Mouse (Mus musculus): ENCODE data around the gene Pdzd8. TPM values are rescaled to one million over a fixed set of nuclear protein-coding genes. Genes with fewer than 3 reads are reported as not detected.

The Pdzd8 gene
- polyA plus RNA-seq, 1 experiment from 2014 or later, result 11.2 TPM

DNA sequence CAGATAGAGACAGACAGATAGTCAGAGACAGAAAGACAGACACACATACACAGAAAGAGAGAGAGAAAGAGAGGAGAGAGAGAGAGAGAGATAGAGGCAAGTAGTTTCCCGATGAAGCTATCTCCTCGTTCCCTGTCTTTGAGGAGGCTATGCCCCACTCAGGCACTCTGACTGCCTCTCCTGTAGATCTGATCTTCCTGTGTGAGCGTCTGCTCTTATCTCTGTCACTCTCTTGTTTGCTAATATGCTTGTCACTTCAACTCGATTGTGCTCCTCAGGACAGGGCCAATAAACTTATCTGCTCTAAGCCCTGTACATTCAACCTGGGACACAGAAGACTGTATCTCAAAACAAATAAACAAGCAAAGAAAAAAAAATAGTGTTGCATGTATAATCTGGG is 13.6 kb upstream of the Pdzd8 start:
- Histone ChIP-seq H3K36me3 (ENCODE audit: control insufficient read depth, insufficient read depth, low read length) (no peaks in the 10 kb centered on the region), H3K4me2 (ENCODE audit: low read length) (no peak overlapping the region), H3K27ac (ENCODE audit: low read depth, low read length) (no peak overlapping the region), H3K4me1 (ENCODE audit: control insufficient read depth, insufficient read depth, low read length) (no peaks in the 10 kb centered on the region), H3K9me3 (replicated peaks; ENCODE audit: control insufficient read depth, low read length) (no peaks in the 10 kb centered on the region), H3K9ac (ENCODE audit: low read length) (no peak overlapping the region), H3K4me3 (ENCODE audit: low read depth, low read length) (no peak overlapping the region), H3K27me3 (replicated peaks; ENCODE audit: control insufficient read depth, insufficient read depth, low read length) (no peaks in the 10 kb centered on the region)
- no peak for ATAC-seq
- 86% methylated on average over 4 of the region's 4 CpGs for WGBS
- DNase-seq (ENCODE audit: low spot score), result no peak

DNA sequence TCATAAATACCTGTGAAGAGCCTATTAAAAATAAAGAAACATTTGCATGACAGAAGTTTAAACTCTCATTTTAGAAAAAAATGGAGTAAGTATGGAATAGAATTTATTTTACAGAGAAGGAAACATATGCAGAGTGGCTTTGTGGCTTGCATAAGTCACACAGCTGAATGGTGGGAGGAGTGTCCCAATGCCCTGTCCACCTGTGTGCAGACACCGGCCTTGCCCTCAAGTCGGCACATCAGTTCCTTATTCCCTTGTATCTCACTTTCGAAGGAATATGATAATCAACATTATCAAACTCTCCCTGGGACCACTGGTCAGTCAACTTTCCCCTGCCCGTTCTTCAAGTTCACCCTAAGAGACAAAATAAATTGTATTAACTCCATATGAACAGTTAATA is 12.3 kb upstream of the Pdzd8 start:
- ATAC-seq (no peak), DNase-seq (ENCODE audit: low spot score) (no peak)
- H3K9ac ChIP-seq (ENCODE audit: low read length), result no peak overlapping the region
- H3K27ac ChIP-seq (ENCODE audit: low read depth, low read length), result no peak overlapping the region
- H3K27me3 ChIP-seq (replicated peaks; ENCODE audit: control insufficient read depth, insufficient read depth, low read length), result no peaks in the 10 kb centered on the region
- no peaks in the 10 kb centered on the region for H3K4me1 ChIP-seq (ENCODE audit: control insufficient read depth, insufficient read depth, low read length)
- WGBS, result 88% methylated on average over 4 of the region's 4 CpGs
- no peak overlapping the region for H3K4me2 ChIP-seq (ENCODE audit: low read length)
- no peaks in the 10 kb centered on the region for H3K9me3 ChIP-seq (replicated peaks; ENCODE audit: control insufficient read depth, low read length)
- H3K4me3 ChIP-seq (ENCODE audit: low read depth, low read length), result no peak overlapping the region
- no peaks in the 10 kb centered on the region for H3K36me3 ChIP-seq (ENCODE audit: control insufficient read depth, insufficient read depth, low read length)

DNA sequence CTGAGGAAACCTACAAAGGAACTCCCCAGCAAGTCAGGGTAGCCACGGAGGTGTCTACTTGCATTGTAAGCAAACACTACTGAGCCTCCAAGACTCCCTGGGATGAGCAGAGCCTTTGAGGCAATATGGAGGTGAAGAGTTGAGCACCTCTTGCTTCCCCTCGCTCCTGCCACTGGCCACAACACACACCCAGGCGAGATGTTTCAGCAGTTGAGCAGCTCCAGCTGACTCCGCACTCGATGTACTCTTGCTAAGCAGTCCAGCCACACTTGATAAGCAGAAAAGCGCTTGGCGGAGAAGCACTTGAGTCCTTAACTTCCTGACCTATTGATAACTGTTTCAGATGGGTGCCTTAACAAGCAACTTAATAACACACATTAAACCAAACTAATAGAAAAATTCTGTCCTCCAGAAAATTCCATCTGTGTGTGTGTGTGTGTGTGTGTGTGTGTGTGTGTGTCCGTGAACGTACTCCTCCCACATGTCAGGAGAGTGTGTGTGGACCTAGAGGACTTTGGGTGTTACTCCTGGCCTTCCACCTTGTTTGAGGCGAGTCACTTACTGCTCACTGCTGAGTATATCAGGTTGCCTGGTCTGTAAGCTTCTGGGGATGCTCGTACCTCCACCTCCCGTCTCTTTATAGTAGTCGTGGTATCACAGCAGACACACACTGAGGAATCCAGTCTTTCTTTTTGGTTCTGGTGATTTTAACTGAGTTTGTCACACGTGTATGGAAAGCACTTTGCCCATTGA is 11.4 kb upstream of the Pdzd8 start:
- DNase-seq (ENCODE audit: low spot score), result no peak
- no peaks in the 10 kb centered on the region for H3K36me3 ChIP-seq (ENCODE audit: control insufficient read depth, insufficient read depth, low read length)
- H3K27me3 ChIP-seq (replicated peaks; ENCODE audit: control insufficient read depth, insufficient read depth, low read length), result no peaks in the 10 kb centered on the region
- WGBS, result 78% methylated on average over 14 of the region's 14 CpGs
- H3K27ac ChIP-seq (ENCODE audit: low read depth, low read length), result no peak overlapping the region
- no peak for ATAC-seq
- H3K4me3 ChIP-seq (ENCODE audit: low read depth, low read length), result no peak overlapping the region
- no peaks in the 10 kb centered on the region for H3K4me1 ChIP-seq (ENCODE audit: control insufficient read depth, insufficient read depth, low read length)
- H3K9ac ChIP-seq (ENCODE audit: low read length), result no peak overlapping the region
- no peak overlapping the region for H3K4me2 ChIP-seq (ENCODE audit: low read length)
- H3K9me3 ChIP-seq (replicated peaks; ENCODE audit: control insufficient read depth, low read length), result no peaks in the 10 kb centered on the region

DNA sequence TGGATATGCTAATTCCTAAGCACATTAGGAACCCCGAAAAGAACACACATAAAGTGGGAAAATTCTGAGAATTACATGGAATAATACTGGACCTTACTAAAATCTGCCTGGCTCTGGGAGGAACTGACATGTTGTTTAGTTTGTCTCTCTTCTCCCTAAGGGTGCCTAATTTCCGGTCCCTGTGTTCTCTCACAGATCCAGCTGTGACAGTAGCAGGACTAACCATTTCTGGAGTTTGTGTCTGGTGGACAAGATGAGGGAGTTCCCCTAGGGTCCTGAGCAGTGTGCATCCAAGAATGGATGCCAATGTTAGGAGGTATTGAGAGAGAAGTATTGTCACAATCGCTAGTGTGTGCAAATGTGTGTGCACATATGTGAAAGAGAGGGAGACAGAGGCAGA is 10.8 kb upstream of the Pdzd8 start:
- Histone ChIP-seq H3K9ac (ENCODE audit: low read length) (no peak overlapping the region), H3K27ac (ENCODE audit: low read depth, low read length) (no peak overlapping the region), H3K36me3 (ENCODE audit: control insufficient read depth, insufficient read depth, low read length) (no peaks in the 10 kb centered on the region), H3K4me1 (ENCODE audit: control insufficient read depth, insufficient read depth, low read length) (no peaks in the 10 kb centered on the region), H3K4me3 (ENCODE audit: low read depth, low read length) (no peak overlapping the region), H3K4me2 (ENCODE audit: low read length) (no peak overlapping the region), H3K27me3 (replicated peaks; ENCODE audit: control insufficient read depth, insufficient read depth, low read length) (no peaks in the 10 kb centered on the region), H3K9me3 (replicated peaks; ENCODE audit: control insufficient read depth, low read length) (no peaks in the 10 kb centered on the region)
- DNase-seq (ENCODE audit: low spot score) (no peak), ATAC-seq (no peak)
- 89% methylated on average over 3 of the region's 3 CpGs for WGBS

DNA sequence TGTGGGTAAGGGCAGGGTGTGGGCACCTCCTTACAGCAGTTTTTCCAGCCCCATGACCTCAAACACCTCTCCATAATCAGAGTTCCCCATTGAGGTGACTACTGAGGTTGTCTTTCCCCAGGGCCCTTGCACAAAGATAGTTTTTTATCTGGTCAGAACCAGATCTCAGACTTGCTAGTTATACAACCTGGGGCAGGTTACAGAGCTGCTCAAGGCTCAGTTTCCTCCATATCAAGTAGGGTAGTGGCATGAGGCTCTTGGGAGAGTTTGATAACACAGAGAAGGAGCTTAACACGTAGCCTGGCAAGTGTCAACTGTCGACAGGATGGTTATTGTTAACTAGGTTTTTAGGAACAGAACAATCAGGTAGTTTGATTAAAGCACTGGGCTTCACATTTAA is 9.3 kb upstream of the Pdzd8 start:
- no peaks in the 10 kb centered on the region for H3K36me3 ChIP-seq (ENCODE audit: control insufficient read depth, insufficient read depth, low read length)
- H3K4me2 ChIP-seq (ENCODE audit: low read length), result no peak overlapping the region
- no peak overlapping the region for H3K4me3 ChIP-seq (ENCODE audit: low read depth, low read length)
- H3K4me1 ChIP-seq (ENCODE audit: control insufficient read depth, insufficient read depth, low read length), result no peaks in the 10 kb centered on the region
- no peaks in the 10 kb centered on the region for H3K27me3 ChIP-seq (replicated peaks; ENCODE audit: control insufficient read depth, insufficient read depth, low read length)
- H3K9ac ChIP-seq (ENCODE audit: low read length), result no peak overlapping the region
- 67% methylated on average over 2 of the region's 2 CpGs for WGBS
- H3K27ac ChIP-seq (ENCODE audit: low read depth, low read length), result no peak overlapping the region
- ATAC-seq, result no peak
- H3K9me3 ChIP-seq (replicated peaks; ENCODE audit: control insufficient read depth, low read length), result no peaks in the 10 kb centered on the region
- no peak for DNase-seq (ENCODE audit: low spot score)

DNA sequence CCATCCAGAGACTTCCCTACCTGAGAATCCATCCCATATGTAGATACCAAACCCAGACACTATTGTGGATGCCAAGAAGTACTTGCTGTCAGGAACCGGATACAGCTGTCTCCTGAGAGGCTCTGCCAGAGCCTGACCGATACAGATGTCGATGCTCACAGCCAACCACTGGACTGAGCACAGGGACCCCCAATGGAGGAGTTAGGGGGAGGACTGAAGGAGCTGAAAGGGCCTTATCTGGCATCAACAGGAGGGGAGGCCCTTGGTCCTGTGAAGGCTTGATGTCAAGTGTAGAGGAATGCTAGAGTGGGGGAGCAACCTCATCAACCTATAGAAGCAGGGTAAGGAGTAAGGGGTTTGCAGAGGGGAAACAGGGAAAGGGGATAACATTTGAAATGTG is 7.2 kb upstream of the Pdzd8 start:
- no peak for ATAC-seq
- DNase-seq (ENCODE audit: low spot score), result no peak
- Histone ChIP-seq H3K4me1 (ENCODE audit: control insufficient read depth, insufficient read depth, low read length) (no peaks in the 10 kb centered on the region), H3K36me3 (ENCODE audit: control insufficient read depth, insufficient read depth, low read length) (no peaks in the 10 kb centered on the region), H3K4me2 (ENCODE audit: low read length) (no peak overlapping the region), H3K9ac (ENCODE audit: low read length) (no peak overlapping the region), H3K27ac (ENCODE audit: low read depth, low read length) (no peak overlapping the region), H3K9me3 (replicated peaks; ENCODE audit: control insufficient read depth, low read length) (no peaks in the 10 kb centered on the region), H3K27me3 (replicated peaks; ENCODE audit: control insufficient read depth, insufficient read depth, low read length) (no peaks in the 10 kb centered on the region), H3K4me3 (ENCODE audit: low read depth, low read length) (no peak overlapping the region)
- 82% methylated on average over 3 of the region's 3 CpGs for WGBS

DNA sequence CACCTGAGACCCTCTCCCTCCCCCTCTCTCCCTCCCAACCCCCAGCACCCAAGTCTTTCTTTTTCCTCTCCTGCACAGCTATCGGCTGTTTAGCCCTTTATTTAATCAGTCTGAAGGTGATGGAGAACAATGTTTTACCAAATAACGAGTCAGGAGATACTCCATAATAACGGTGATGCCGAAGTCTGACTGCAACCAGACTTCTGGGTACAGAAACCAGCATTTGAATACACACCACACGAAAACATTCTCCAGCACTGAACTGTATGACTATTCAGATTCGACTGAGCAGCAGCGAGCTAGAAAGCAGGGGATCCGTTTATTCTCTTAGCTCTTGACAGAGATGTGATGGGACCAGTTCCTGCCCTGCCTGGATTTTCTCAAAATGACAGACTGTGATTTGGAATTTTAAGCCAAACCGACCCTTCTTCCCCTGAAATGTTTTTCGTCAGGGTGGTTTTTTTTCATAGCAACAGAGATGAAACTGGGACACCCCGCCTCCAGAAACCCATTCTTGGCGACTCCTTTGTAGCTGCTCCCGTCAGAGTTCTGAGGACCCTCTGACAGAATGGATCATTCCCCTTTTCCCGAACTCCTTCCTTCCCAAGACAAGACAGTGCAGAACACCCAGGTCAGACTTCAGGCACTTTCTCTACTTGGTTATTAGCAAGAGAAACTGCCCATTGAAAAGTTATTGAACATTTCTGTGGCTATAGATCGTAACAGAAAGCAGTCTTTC is 5.7 kb upstream of the Pdzd8 start:
- ATAC-seq (no peak), DNase-seq (ENCODE audit: low spot score) (no peak)
- Histone ChIP-seq H3K27me3 (replicated peaks; ENCODE audit: control insufficient read depth, insufficient read depth, low read length) (no peaks in the 10 kb centered on the region), H3K27ac (ENCODE audit: low read depth, low read length) (no peak overlapping the region), H3K4me3 (ENCODE audit: low read depth, low read length) (no peak overlapping the region), H3K4me1 (ENCODE audit: control insufficient read depth, insufficient read depth, low read length) (no peaks in the 10 kb centered on the region), H3K36me3 (ENCODE audit: control insufficient read depth, insufficient read depth, low read length) (no peaks in the 10 kb centered on the region), H3K9me3 (replicated peaks; ENCODE audit: control insufficient read depth, low read length) (no peaks in the 10 kb centered on the region), H3K4me2 (ENCODE audit: low read length) (no peak overlapping the region), H3K9ac (ENCODE audit: low read length) (no peak overlapping the region)
- WGBS, result 62% methylated on average over 15 of the region's 15 CpGs

DNA sequence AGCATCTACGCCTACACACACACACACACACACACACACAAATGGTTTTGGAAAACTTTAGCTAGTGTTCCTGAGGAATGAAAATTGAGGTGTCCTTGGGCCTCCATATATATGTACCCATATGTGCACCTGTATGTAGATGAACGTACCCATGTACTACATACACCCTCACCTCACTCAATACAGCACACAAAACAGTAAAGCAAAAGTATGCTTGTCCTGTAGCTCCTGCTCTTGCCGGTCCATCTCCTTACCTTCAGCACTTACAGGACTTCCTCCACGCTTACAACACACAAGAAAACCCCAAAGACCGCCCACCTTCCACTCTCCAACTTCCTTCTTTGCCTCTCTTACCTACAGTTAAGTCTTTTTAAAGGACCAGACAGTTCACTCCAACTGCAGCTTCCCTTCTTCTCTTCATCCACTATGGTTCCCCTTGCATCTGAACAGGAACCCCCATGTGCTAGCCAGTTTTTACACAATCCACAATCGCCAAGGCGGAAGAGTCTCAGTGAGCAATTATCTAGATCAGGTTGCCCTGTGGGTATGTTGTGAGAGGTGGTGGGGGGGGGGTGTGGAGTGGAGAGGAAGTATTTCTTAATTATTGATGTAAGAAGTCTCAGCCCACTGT is 4.8 kb upstream of the Pdzd8 start:
- DNase-seq (ENCODE audit: low spot score) (no peak), ATAC-seq (no peak)
- no peak overlapping the region for H3K4me3 ChIP-seq (ENCODE audit: low read depth, low read length)
- no peak overlapping the region for H3K4me2 ChIP-seq (ENCODE audit: low read length)
- H3K27ac ChIP-seq (ENCODE audit: low read depth, low read length), result no peak overlapping the region
- no peaks in the 10 kb centered on the region for H3K9me3 ChIP-seq (replicated peaks; ENCODE audit: control insufficient read depth, low read length)
- H3K36me3 ChIP-seq (ENCODE audit: control insufficient read depth, insufficient read depth, low read length), result no peaks in the 10 kb centered on the region
- H3K27me3 ChIP-seq (replicated peaks; ENCODE audit: control insufficient read depth, insufficient read depth, low read length), result no peaks in the 10 kb centered on the region
- 85% methylated on average over 7 of the region's 7 CpGs for WGBS
- no peak overlapping the region for H3K9ac ChIP-seq (ENCODE audit: low read length)
- H3K4me1 ChIP-seq (ENCODE audit: control insufficient read depth, insufficient read depth, low read length), result no peaks in the 10 kb centered on the region

Measured in forebrain, embryonic 14.5 days (tissue).